Mouse (Mus musculus): ENCODE results near the gene Cnr2.

- no peak for TF ChIP-seq POLR2A (IDR thresholded peaks at IDR 0.05; ENCODE audit: insufficient read length, low read depth)
- TF ChIP-seq USF1 (IDR thresholded peaks at IDR 0.05; ENCODE audit: low read depth) = no peak
- no peak for TF ChIP-seq REST (IDR thresholded peaks at IDR 0.05; ENCODE audit: insufficient read depth, insufficient read length)
- TF ChIP-seq TCF12 (IDR thresholded peaks at IDR 0.05; ENCODE audit: insufficient read depth, poor library complexity, severe bottlenecking) = no peak
- no peak for TF ChIP-seq POLR2AphosphoS2 (IDR thresholded peaks at IDR 0.05; ENCODE audit: insufficient read length, low read depth)
- no peak for TF ChIP-seq MAX (IDR thresholded peaks at IDR 0.05; ENCODE audit: low read depth)
- TF ChIP-seq CEBPB (IDR thresholded peaks at IDR 0.05; ENCODE audit: insufficient read depth, poor library complexity, severe bottlenecking) = no peak
- no peak for TF ChIP-seq E2F4 (IDR thresholded peaks at IDR 0.05; ENCODE audit: insufficient read depth)
- TF ChIP-seq MYOD1 (IDR thresholded peaks at IDR 0.05; ENCODE audit: control insufficient read depth in 1 of 3, insufficient read length in 2 of 3, low read depth in 2 of 3) = no peak
- no peak for TF ChIP-seq MYOG (IDR thresholded peaks at IDR 0.05; ENCODE audit: control insufficient read depth in 1 of 3, insufficient read depth in 1 of 3, insufficient read length in 2 of 3, low read depth in 2 of 3)
- TF ChIP-seq SRF (IDR thresholded peaks at IDR 0.05; ENCODE audit: control insufficient read depth, insufficient read length, low read depth) = no peak
- no peak for TF ChIP-seq TCF3 (IDR thresholded peaks at IDR 0.05; ENCODE audit: insufficient read length, low read depth)
These were observed at the start of gene Cnr2 for GRCm38 (mm10) chr4:135895071-135895571.

Data from myocyte (in vitro differentiated cells).